Mouse (Mus musculus) ES-E14 (cell line): ENCODE data around the gene Tmprss9. TPM values are rescaled to one million over a fixed set of nuclear protein-coding genes. Genes with fewer than 3 reads are reported as not detected.

Experiments
- DNase-seq: peaks from one replicate; pipeline ENCODE4 v3.0.0-alpha.2; 2013; ENCODE audit warnings: low read depth, low spot score
- H3K27ac ChIP-seq: 2 replicates; pipeline ENCODE4 v1.5.1; 2012; ENCODE audit warnings: low read depth, mild to moderate bottlenecking, low read length, moderate library complexity, mixed read lengths; ENCODE audit not compliant: poor library complexity, insufficient read depth, severe bottlenecking
- H3K36me3 ChIP-seq: 2 replicates; pipeline ENCODE4 v1.6.1; 2012; ENCODE audit warnings: mild to moderate bottlenecking, low read length, moderate library complexity, mixed read lengths; ENCODE audit not compliant: control insufficient read depth, poor library complexity, insufficient read depth, severe bottlenecking
- H3K4me1 ChIP-seq, 2 experiments: fragments of 150-350 bp in 1 of 2; sonication (generic) in 1 of 2; 2 replicates each; pipeline ENCODE4 v1.6.1; 2012; ENCODE audit warnings: low read length in 2 of 2, mild to moderate bottlenecking in 1 of 2, mixed read lengths in 1 of 2; ENCODE audit not compliant: control insufficient read depth in 2 of 2, insufficient read depth in 2 of 2, poor library complexity in 1 of 2
- H3K4me3 ChIP-seq, 2 experiments: fragments of 150-350 bp in 1 of 2; sonication (generic) in 1 of 2; 2 replicates each; pipeline ENCODE4 v1.5.1; 2012; ENCODE audit warnings: low read length in 2 of 2, low read depth in 1 of 2, mild to moderate bottlenecking in 1 of 2, mixed read lengths in 1 of 2; ENCODE audit not compliant: insufficient read depth in 1 of 2, poor library complexity in 1 of 2, severe bottlenecking in 1 of 2
- H3K9ac ChIP-seq: 2 replicates; pipeline ENCODE4 v1.6.1; 2012; ENCODE audit warnings: low read depth, mild to moderate bottlenecking, low read length, mixed read lengths; ENCODE audit not compliant: poor library complexity, insufficient read depth, severe bottlenecking
- H3K9me3 ChIP-seq: fragments of 150-350 bp; sonication (generic); 2 replicates; pipeline ENCODE4 v1.6.1; 2012; ENCODE audit warnings: low read depth, mild to moderate bottlenecking, low read length; ENCODE audit not compliant: control insufficient read depth, insufficient read depth
- CHD2 ChIP-seq: IDR thresholded peaks from 2 replicates; pipeline ENCODE4 v1.6.1; 2014; ENCODE audit warnings: mild to moderate bottlenecking, low read depth, low read length, inconsistent platforms
- HCFC1 ChIP-seq: IDR thresholded peaks from 2 replicates; pipeline ENCODE4 v1.6.1; 2012; ENCODE audit warnings: low read length, inconsistent platforms, borderline replicate concordance; ENCODE audit not compliant: insufficient read depth
- MAFK ChIP-seq: IDR thresholded peaks from 2 replicates; pipeline ENCODE4 v1.6.1; 2014; ENCODE audit warnings: mild to moderate bottlenecking, low read depth, low read length, inconsistent platforms; ENCODE audit not compliant: insufficient read depth
- ZC3H11A ChIP-seq: IDR thresholded peaks from 2 replicates; pipeline ENCODE4 v1.6.1; 2012; ENCODE audit warnings: low read depth, mild to moderate bottlenecking, inconsistent platforms, low read length, borderline replicate concordance
- ZNF384 ChIP-seq: IDR thresholded peaks from 2 replicates; pipeline ENCODE4 v1.6.1; 2012; ENCODE audit warnings: low read depth, low read length, inconsistent platforms
- in situ Hi-C, 2 experiments: fragments of 600-800 bp; cut with MboI; formaldehyde crosslinking; loops; one replicate each; pipeline ENCODE4 v1.15.1; 2025; ENCODE audit warnings: low sequenced_read_pairs in 2 of 2, inconsistent platforms in 1 of 2; ENCODE audit not compliant: unreplicated experiment in 2 of 2
- total RNA-seq: library from RNA; depleted of rRNA; stranded (reverse); fragments of 300-350 nt; gene quantifications from 2 replicates; pipeline ENCODE4 v1.2.3, GENCODE M21; 2012; rRNA removed

Tmprss9 gene
- total RNA-seq, 1 experiment, result not detected

GRCm38 (mm10) chr10:80944231-80944630 is 72.6 kb downstream of the Tmprss9 start:
- TF ChIP-seq CHD2 (no peak), ZC3H11A (no peak), ZNF384 (no peak), MAFK (no peak), HCFC1 (no peak)
- H3K4me1 ChIP-seq, result peaks cover 16 to 42% of the 10 kb centered on the region in 2 experiments
- no peak overlapping the region for H3K9ac ChIP-seq
- in situ Hi-C loops, result no loop called here
- H3K36me3 ChIP-seq, result no peaks in the 10 kb centered on the region
- H3K27ac ChIP-seq, result no peak overlapping the region
- no peak overlapping the region for H3K4me3 ChIP-seq
- no peaks in the 10 kb centered on the region for H3K9me3 ChIP-seq
- DNase-seq, result no peak

GRCm38 (mm10) chr10:80946684-80947437 is 75.2 kb downstream of the Tmprss9 start:
- in situ Hi-C loops, result no loop called here
- peaks cover 10 to 51% of the 10 kb centered on the region in 2 experiments for H3K4me1 ChIP-seq
- H3K27ac ChIP-seq, result peak overlapping the region; percentile 15; the same call in 1 of the 2 replicates
- no peaks in the 10 kb centered on the region for H3K36me3 ChIP-seq
- no peak for TF ChIP-seq MAFK
- no peak for TF ChIP-seq ZC3H11A
- no peak for TF ChIP-seq HCFC1
- no peak for TF ChIP-seq CHD2
- TF ChIP-seq ZNF384, result no peak
- H3K4me3 ChIP-seq, result no peak overlapping the region
- no peaks in the 10 kb centered on the region for H3K9me3 ChIP-seq
- peak; percentile 69 for DNase-seq
- no peak overlapping the region for H3K9ac ChIP-seq

- H3K27ac ChIP-seq, result peak overlapping the region; percentile 45; the same call in 1 of the 2 replicates
- in situ Hi-C loops, result no loop called here
- no peaks in the 10 kb centered on the region for H3K9me3 ChIP-seq
- no peak overlapping the region for H3K4me3 ChIP-seq
- no peak overlapping the region for H3K9ac ChIP-seq
- H3K4me1 ChIP-seq, result peaks cover 9 to 54% of the 10 kb centered on the region in 2 experiments
- DNase-seq, result no peak
- TF ChIP-seq CHD2 (no peak), ZNF384 (no peak), HCFC1 (no peak), MAFK (no peak), ZC3H11A (no peak)
- no peaks in the 10 kb centered on the region for H3K36me3 ChIP-seq
Measured at GRCm38 (mm10) chr10:80947802-80948201, 76.2 kb downstream of the Tmprss9 start.

GRCm38 (mm10) chr10:80948570-80948969 is 76.9 kb downstream of the Tmprss9 start:
- Histone ChIP-seq H3K27ac (peak overlapping the region; percentile 45; the same call in 1 of the 2 replicates), H3K4me3 (peak overlapping the region; percentile 2; a peak in 3 of 4 replicates), H3K36me3 (no peaks in the 10 kb centered on the region), H3K9ac (peak overlapping the region; percentile 48; the same call in 1 of the 2 replicates), H3K4me1 (peaks cover 6 to 56% of the 10 kb centered on the region in 2 experiments), H3K9me3 (no peaks in the 10 kb centered on the region)
- DNase-seq, result peak; percentile 64
- TF ChIP-seq ZNF384, result peak; percentile 69
- TF ChIP-seq MAFK, result no peak
- no peak for TF ChIP-seq HCFC1
- TF ChIP-seq CHD2, result no peak
- TF ChIP-seq ZC3H11A, result no peak
- in situ Hi-C loops, result no loop called here

- in situ Hi-C loops, result no loop called here
- no peak for TF ChIP-seq MAFK
- no peak for TF ChIP-seq ZC3H11A
- TF ChIP-seq ZNF384, result no peak
- no peak for TF ChIP-seq CHD2
- TF ChIP-seq HCFC1, result no peak
- H3K4me1 ChIP-seq, result peaks cover 6 to 54% of the 10 kb centered on the region in 2 experiments
- DNase-seq, result no peak
- H3K4me3 ChIP-seq, result peak overlapping the region; percentile 2; a peak in 3 of 4 replicates
- H3K27ac ChIP-seq, result peak overlapping the region; percentile 41; the same call in 1 of the 2 replicates
- H3K9me3 ChIP-seq, result no peaks in the 10 kb centered on the region
- H3K36me3 ChIP-seq, result no peaks in the 10 kb centered on the region
- peak overlapping the region; percentile 48; the same call in 1 of the 2 replicates for H3K9ac ChIP-seq
Measured at GRCm38 (mm10) chr10:80949081-80949480, 77.4 kb downstream of the Tmprss9 start.

Other genes starting within 250 kb of the Tmprss9 start
- 138 and 167 TPM in 2 replicates for gene Csnk1g2, start 249.0 kb upstream of the Tmprss9 start, total RNA-seq
- gene Btbd2, start 214.8 kb upstream of the Tmprss9 start, total RNA-seq, result 45.7 and 64.7 TPM in 2 replicates
- 33.6 and 40.7 TPM in 2 replicates for gene Mknk2, start 193.7 kb upstream of the Tmprss9 start, total RNA-seq
- gene Mob3a, start 169.9 kb upstream of the Tmprss9 start, total RNA-seq, result 18.8 and 29.2 TPM in 2 replicates
- gene Izumo4, start 169.7 kb upstream of the Tmprss9 start, total RNA-seq, result 8.9 and 13.9 TPM in 2 replicates
- gene Ap3d1, start 129.6 kb upstream of the Tmprss9 start, total RNA-seq, result 74.8 and 106 TPM in 2 replicates
- 31.9 and 41.2 TPM in 2 replicates for gene Dot1l, start 116.6 kb upstream of the Tmprss9 start, total RNA-seq
- 31.4 and 39.6 TPM in 2 replicates for gene Sf3a2, start 73.7 kb upstream of the Tmprss9 start, total RNA-seq
- 77.2 and 87.1 TPM in 2 replicates for gene Plekhj1, start 73.2 kb upstream of the Tmprss9 start, total RNA-seq
- 1.0 and 1.9 TPM in 2 replicates for gene Amh, start 66.6 kb upstream of the Tmprss9 start, total RNA-seq
- 0.67 and 1.0 TPM in 2 replicates for gene Jsrp1, start 58.4 kb upstream of the Tmprss9 start, total RNA-seq
- 823 and 1,116 TPM in 2 replicates for gene Oaz1, start 45.2 kb upstream of the Tmprss9 start, total RNA-seq
- 2.4 and 6.9 TPM in 2 replicates for gene Lingo3, start 27.8 kb upstream of the Tmprss9 start, total RNA-seq
- 385 and 464 TPM in 2 replicates for gene Lsm7, start 16.6 kb upstream of the Tmprss9 start, total RNA-seq
- gene Sppl2b, start 16.6 kb upstream of the Tmprss9 start, total RNA-seq, result 38.9 and 66.1 TPM in 2 replicates
- 219 and 244 TPM in 2 replicates for gene Timm13, start 29.1 kb downstream of the Tmprss9 start, total RNA-seq
- 66.5 and 88.2 TPM in 2 replicates for gene Lmnb2, start 46.4 kb downstream of the Tmprss9 start, total RNA-seq
- gene Gadd45b, start 58.2 kb downstream of the Tmprss9 start, total RNA-seq, result 26.4 and 36.0 TPM in 2 replicates
- 0.79 and 0.94 TPM in 2 replicates for gene Gng7, start 143.1 kb downstream of the Tmprss9 start, total RNA-seq
- gene Diras1, start 153.8 kb downstream of the Tmprss9 start, total RNA-seq, result 1.1 and 1.3 TPM in 2 replicates
- gene Slc39a3, start 165.6 kb downstream of the Tmprss9 start, total RNA-seq, result 12.6 and 13.1 TPM in 2 replicates
- 113 and 116 TPM in 2 replicates for gene Sgta, start 188.3 kb downstream of the Tmprss9 start, total RNA-seq
- gene Thop1, start 198.2 kb downstream of the Tmprss9 start, total RNA-seq, result 155 and 174 TPM in 2 replicates
- gene Creb3l3, start 227.0 kb downstream of the Tmprss9 start, total RNA-seq, result 0.94 and 2.2 TPM in 2 replicates
- gene Map2k2, start 234.1 kb downstream of the Tmprss9 start, total RNA-seq, result 115 and 121 TPM in 2 replicates